Mouse (Mus musculus): ENCODE measurements around the gene Sparcl1. TPM values are rescaled to one million over a fixed set of nuclear protein-coding genes. Genes with fewer than 3 reads are reported as not detected.
A peak's percentile ranks its signal among the peaks of the same experiment; 100 is the strongest.

Sparcl1 gene
- total RNA-seq, 2 experiments from 2014 or later, result 111 to 112 TPM

DNA sequence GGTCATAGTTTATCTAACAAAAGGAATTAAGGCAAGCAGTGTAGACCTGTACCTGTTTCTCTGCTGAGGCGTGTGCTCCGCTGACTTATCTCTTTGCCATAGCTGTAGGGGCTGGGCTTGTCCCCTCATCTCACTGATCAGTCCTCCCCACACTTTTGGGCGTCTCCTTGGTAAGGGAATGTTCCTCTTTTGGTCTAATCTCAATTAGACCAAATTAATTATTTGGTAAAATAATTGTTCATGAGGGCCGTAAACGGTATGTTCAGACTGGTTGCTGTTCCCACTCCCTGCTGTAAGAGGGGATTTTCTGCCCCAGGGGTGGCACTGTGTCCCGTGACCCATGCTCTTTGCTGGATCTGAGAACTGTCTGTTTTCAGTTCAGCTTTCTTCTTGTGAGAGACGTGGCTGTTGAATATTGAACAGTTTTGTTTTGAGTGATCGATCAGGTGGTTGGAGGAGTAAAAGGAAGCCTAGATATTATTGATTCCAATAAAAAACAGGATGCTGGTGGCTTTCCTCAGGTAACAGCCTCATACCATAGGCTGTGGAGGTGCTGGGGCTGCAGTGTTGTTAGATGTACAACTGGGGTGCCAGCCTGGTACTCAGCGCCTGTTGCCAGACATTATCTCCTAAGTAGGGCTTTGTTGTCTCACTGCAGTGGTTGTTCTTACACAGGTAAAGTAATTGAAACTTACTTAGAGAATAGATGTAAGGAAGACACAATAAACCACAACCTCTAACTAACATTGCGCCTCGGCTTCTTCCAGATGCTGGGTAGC is 50.6 kb downstream of the Sparcl1 start:
- no peak for DNase-seq (ENCODE audit: low spot score)

DNA sequence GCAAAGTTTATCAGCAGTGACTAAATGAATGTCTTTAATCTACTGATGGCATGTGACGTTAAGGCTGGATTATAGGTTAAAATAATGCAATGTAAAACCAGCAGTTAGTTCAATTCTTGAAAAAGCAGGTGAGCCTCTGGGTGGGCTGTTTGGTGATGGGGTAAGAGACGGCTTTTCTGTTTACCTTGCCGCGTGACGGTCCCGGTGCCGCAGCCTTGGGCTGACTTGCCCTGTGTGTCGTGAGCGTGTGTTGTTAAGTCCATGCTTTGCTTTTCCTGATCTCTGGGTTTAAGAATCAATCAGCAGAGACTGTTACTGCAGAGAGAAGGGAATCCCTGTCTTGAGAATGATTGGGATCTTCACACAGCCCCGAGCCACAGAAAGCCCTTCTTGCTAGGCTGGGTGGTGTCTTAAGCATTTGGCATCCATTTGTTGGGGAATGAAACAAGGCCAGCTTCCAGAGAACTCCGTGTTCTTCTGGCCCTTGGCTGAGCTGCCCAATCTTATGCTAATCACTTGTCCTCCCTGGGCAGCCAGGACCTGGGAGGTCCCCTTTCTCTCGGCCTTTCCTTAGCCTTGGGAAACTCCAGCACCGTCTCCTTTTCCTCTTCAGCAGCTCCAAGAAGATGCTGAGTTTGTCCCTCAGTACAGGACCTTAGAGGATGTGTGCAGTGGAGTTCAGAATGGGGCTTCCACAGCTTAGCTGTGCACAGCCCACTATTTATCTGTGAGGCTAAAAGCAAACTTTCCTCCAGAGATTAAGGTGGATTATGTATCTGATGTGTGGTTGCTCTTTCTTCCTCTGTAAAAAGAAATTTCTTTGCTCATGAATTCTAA is 51.4 kb downstream of the Sparcl1 start:
- DNase-seq (ENCODE audit: low spot score), result peak; percentile 66

DNA sequence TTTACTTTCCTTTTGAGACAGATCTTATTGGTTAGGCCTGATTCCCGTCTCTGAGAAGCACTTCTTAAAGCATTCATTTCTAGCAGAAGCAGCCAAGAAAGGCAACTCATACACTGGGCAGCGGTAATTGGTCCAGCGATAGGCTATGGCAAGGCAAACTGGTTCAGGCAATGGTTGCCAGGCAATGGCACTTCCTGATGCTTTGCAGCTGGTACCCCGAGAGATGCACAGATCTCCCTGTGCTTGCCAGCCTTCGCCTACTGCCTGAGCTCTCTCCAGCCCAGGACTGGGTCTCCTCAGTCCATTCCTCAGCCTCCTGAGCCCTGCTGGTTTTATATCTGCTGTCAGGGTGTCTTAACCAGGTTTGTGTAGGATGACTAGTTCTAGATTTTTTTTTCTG is 53.1 kb downstream of the Sparcl1 start:
- DNase-seq (ENCODE audit: low spot score), result no peak

DNA sequence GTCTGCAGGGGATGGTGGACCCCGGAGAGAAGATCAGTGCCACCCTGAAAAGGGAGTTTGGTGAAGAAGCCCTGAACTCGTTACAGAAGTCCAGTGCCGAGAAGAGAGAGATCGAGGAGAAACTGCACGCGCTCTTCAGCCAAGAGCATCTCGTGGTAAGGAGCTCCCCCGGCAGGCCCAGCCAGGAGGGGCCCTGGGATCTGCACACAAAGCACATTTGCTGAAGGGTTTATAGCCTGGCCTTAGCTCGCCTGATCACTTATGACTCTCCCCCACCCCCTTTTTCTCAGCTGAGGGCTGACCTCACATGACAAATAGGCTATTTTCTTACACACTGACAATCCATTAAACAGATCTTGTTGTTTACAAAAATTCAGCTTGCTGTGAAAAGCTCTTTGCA is 53.9 kb downstream of the Sparcl1 start:
- no peak for DNase-seq (ENCODE audit: low spot score)

DNA sequence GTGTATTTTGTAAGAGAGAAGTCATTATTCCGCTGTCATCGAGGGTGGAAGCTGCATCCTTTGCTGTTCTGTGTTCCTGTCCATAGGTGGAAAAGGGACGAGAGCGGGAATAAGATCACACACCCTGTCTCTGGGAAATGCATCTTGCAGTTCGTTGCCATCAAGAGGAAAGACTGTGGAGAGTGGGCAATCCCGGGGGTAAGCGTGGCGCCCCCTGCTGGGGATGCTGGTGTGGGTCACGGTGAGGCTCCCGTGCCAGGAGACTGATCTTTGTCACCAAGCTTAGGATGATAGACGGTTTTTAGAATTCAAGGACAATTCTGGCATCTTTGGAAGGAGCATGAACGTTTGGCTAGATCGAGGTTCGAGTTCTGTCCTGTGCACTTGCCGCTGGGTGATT is 55.5 kb downstream of the Sparcl1 start:
- DNase-seq (ENCODE audit: low spot score), result peak; percentile 51

DNA sequence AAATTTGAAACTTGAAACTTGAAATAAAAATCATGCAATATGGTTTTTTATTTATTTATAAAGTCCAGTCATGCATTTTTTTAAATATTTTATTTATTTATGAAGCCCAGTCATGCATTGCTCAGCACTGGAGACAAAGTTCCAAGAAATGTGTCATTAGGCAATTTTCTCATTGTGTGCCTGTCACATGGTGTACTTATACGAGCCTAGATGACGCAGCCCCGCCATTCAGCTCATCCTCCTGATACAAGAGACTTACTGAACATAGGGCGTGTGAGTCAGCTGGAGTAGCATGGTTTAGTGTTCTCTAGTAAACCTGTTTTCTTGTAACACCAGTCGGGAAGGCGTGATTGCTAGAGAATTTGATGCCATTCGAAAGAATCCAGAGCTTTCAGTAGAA is 57.2 kb downstream of the Sparcl1 start:
- DNase-seq (ENCODE audit: low spot score), result no peak

DNA sequence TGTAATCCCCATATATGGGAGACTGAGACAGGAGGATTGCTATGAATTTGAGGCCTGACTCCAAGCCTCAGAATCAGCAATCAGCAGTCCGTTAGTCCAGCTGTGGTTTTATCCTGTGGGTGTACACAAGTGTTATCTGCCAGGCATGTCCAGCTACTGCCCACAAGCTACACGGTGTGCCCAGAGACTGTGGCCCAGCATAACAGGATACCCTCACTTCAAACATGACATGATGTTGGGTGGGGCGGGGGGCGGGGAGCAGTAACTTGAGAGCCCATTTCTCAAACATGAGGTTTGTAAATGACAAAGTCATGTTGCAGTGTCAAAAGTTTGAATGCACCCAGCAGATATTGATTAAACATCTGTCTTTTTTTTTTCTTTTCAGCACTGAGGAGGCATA is 57.7 kb downstream of the Sparcl1 start:
- DNase-seq (ENCODE audit: low spot score), result no peak

DNA sequence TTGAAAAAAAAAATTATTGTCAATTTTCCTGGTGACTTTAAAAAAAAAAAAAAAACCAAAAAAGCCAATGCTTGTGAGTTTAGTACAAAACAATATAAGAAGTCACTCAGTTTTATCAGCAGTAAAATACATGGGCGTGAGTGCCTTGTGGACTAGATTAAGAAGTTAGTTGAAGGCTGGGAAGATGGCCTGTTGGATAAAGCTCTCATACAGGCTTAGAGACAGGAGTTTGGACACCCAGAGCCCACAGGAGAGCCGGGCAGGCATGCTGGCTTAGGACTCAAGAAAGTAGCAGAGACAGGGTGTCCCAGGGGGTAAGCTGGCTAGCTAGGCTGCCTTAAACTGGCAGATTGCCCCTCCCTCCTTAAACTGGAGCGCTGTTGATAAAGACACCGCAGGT is 58.6 kb downstream of the Sparcl1 start:
- no peak for DNase-seq (ENCODE audit: low spot score)

DNA sequence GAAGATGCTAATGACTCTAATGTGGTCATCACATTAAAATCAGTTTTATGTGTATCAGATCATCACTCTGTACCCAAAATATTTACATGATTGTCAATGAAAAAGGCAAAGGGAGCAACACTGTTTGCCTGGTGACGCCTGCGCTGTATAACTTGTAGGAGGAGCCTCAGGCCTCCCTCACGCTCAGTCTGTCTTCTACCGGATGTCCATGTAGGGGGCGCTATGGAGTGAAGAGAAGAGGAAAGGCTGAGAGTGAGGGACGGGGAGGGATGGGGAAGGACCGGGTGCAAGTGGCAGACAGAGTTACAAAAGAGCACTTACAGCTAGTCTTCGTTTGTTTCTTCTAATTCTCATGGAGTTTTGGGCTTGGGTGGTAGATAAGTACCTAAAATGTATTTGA is 60.6 kb downstream of the Sparcl1 start:
- no peak for DNase-seq (ENCODE audit: low spot score)

DNA sequence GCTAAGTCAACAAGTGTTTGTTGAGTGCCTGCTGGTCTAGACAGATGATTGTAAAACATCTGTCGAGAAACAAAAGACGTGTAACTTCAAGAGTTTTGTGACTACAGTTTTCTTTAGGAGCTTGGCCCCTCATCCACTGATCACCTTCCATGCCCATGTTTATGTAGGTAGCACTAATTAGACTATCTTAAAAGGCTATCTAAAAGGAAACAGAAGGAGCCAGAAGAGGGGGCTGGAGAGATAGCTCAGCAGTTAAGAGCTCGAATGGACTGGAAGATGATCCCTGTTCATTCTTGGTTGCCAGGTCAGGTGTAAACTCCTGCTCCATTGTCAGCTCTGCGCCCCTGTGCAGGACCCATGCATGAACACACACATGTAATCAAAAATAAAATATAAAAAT is 65.4 kb downstream of the Sparcl1 start:
- DNase-seq (ENCODE audit: low spot score), result no peak

DNA sequence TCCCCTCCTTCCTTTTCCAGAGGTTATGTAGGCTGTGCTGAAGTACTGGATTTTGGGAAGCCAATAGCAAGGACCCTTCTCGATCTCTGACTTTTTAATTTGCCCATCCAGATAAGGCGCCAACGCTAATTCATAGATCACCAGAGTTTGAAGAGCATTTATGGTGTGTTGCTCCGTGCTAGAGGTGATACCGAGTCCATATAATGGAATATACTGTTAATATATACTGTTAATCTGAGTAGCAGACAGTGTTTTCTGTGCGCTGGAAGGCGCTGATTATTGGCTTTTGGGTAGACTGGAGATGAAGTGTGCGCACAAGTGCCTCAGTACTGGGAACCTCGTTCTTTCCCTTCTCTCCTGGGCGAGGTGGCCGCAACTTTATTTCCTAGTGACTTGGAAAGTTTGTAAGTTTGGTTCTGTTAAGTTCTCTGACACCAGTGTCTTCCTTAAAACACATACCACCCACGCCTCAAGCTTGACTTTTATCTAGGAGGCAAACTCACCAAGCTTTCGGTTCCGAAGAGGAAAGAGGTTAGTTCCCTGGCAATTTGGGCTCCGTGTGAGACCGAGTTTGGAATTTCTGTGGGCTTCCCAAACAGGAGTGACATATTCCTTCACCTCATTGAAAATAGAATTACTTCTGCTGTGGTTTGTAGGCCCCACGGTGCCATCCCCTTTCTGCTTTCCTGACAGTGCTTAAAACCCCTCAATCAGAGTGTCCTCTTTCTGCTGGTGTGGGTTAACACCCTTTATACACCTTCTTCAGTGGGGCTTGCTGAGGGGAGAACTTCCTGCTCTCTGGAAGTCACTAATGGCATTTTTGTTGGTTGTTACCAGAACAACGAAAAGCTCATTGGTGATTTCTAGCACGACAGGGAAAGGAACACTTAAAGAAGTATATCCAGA is 66.1 kb downstream of the Sparcl1 start:
- no peak for DNase-seq (ENCODE audit: low spot score)

DNA sequence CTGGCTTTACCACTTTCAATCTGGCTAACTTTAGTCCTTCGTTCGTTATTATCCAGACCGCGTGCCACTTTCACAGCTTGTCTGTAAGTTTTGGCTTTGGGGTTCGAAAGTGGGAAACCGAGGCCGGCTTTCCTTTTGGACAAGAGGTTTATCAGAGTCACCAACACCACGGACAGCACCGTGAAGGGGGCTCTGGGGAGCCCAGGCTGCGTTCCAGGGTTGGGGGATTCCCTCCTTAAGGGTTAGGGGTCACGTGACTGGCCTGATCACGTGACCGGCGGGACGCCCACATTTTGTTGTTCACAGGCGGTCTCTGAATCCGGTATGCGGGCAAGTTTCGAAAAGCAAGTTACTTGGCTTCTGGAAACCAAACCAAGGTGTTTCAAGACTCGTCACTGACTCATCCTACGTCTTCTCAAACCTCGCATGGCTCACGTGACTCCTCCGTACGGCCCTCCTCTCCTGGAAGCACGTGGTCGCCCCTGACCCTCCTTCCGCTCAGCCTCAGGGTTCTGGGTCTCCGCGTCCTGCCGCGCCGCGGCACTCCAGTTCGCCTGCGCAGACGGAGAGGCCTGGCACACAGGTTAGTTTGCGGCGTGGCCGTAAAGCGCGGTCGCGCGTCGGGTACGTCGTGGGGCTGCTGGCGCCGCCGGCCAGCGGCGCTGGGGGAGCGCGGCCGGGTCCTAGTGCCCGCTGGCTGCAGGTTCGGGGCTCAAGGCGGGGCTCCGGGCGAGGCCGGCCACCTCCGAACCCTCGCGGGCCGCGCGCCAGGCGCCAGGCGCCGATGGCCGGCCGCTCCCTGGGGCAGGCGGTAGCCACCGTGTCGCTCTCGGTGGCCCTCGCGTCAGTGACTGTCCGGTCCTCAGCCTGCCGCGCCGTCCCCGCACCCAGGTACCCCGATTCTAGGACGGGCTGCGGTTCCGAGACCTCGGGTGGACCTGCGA is 67.0 kb downstream of the Sparcl1 start, which contains the start of gene Nudt9:
TSS of gene Nudt9 (plus strand) at position 51 of the 944 bp plus-strand sequence.
- DNase-seq (ENCODE audit: low spot score), result peak; percentile 98

DNA sequence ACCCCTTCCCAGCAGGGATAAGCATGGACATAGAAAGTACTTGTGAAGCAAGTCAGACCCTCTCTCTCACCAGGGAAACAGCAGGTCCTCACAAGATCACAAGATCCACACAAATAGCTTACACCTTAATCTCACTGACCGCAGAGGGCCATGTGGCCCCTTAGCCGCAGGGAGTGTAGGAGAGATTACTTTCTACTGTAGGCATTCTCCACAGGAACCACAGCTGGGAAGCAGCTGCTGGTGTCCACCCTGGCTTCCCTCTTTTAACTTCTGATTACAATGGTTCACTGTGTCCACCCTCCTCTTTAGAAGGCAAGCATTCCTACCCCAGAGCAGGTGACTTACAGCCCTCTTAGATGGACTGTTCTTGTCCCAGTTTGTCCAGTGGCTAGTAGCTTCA is 69.8 kb downstream of the Sparcl1 start:
- DNase-seq (ENCODE audit: low spot score), result no peak

DNA sequence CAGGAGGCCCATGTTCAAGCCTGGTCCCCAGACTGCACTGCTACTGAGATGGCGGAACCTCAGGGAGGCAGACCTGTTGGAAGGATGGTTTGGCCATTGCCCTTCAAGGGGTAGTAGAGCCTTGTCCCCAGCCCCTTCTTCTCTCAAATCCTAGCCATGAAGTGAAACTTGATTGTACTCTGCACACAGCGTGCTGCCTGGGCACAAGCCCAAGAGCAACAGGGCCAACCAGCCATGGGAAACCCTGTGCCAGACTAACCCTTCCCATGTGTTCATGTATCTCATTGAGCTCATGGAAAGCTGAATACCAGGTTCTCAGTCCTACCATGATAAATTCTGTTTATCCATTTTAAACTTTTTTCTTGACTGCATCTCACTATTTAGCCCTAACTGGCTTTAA is 70.6 kb downstream of the Sparcl1 start:
- DNase-seq (ENCODE audit: low spot score), result no peak

DNA sequence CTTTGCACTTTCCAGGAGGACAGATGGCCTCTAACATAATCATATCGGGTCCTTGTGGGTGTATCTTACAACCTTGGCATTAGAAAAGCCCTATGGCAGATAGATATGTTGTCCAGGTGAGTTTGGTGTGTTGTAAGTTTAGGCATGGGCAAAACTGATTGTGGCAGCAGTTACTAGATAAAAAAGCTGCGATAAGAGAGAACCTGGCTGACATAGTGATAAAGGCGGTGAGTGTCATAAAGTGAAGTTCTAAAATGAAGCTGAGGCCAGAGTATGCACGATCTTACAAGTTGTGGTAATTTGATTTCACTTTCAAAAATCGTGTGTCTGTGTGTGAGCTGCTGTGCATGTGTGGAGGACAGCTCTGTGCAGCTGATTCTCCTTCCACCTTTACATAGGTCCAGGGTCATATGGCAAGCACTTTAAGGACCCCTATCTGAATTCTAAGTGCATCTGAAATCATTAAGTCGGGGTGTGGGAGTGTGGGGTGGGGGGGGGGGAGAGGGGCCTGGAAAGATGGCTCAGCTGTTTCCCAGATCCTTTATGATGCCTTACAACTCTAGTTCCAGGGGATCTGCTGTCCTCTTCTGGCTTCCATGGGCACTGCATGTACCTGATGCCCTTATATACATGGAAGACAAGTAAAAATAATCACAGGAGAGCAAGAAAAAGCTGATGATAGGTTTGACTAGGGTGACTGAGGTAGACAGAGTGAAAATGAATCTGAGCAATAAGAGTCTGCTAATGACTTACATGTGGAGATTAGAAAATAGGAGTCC is 74.2 kb downstream of the Sparcl1 start:
- DNase-seq (ENCODE audit: low spot score), result no peak

DNA sequence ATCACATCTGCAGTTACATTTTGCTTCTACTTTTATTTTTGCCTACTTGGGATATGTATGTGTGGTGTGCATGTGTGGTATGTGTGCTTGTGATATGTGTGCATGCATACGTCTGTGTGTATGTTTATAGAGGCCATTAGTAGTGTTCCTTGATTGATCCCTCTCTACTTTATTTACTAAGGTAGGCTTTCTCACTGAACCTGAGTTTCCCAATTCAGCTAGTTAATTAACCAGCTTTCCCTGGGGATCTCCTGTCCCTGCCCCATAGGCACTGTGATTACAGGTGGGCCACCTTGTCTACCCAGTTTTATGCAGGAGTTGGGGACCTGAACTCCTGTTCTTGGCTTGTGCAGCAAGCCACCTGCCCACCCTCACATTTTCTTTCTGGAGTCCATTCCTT is 76.8 kb downstream of the Sparcl1 start:
- DNase-seq (ENCODE audit: low spot score), result no peak

DNA sequence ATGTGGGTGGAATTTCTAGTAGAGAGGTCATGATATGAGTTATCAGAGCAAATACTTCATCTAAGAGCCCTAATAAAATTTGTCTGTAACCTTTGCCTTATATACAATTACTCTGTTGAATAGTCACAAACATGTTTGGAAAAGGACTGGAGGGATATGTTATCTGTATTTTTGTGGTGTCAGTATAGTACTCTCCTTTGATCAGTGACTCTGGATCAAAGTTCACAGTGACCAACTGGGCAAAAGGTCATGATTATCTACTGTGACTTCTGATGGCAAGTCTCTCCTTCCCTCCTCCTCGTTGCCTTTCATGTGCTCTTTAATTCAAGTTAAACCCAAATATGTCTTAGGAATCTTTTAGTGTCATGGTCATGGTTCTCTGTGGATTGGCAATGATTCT is 77.7 kb downstream of the Sparcl1 start:
- no peak for DNase-seq (ENCODE audit: low spot score)

DNA sequence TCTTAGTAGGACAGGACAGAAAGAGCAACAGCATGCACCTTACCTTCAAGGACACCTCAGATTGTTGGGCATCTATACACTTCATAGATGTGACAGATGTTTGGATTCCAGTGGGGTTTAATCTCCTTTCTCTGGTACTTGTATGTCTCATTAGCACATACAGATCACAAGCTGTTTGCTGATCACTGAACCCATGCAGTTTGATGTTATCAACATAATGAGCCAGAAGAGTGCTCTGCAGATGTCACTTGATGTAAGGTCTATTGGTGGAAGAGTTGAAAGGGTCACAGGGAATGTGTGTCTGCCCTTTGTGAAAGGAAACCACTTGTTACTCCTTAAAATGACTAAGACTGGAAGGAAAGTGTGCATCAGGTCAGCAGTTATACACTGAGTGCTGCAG is 78.5 kb downstream of the Sparcl1 start:
- no peak for DNase-seq (ENCODE audit: low spot score)

DNA sequence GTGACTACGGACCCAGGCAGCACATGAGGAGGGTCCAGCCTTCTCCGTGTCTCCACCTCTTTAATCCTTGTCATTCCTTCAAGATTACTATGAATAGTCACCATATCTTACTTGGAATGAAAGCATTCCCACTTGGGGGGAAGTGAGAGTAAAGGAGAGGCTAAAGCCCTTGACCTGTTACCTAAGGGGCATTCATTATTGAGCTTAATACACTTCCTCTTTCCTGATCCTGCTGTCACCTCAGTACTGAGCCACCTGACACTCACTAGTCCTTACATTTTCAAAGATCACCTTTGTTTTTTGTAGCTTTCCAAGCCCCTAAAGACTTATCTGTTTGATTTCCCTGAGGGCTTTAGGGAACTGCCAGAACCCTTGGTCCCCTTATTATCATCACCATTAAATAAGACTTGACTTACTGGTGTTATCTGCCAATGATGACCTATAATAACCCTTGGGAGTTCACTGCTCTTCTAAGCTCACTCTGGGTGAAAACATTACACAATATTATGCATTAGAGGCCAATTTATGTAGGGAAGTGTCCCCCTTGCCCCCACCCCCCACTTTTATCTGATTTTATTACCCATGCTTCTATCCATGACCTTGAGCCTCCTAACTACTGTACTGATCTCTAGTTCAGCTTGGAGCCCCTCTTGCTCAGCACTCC is 81.0 kb downstream of the Sparcl1 start:
- no peak for DNase-seq (ENCODE audit: low spot score)

All from gastrocnemius, adult 18-20 months (tissue).